Mouse (Mus musculus) limb, embryonic 10.5 days (tissue): ENCODE measurements around the gene Ppp1r14a. TPM values are rescaled to one million over a fixed set of nuclear protein-coding genes. Genes with fewer than 3 reads are reported as not detected.

Experiments used
- DNase-seq: peaks from one replicate; pipeline ENCODE4 v3.0.0-alpha.2; 2017; ENCODE audit warnings: low spot score
- H3K27ac ChIP-seq: fragments of 300-500 bp; sonication (generic); 2 replicates; pipeline ENCODE4 v1.5.1; 2016; ENCODE audit warnings: mild to moderate bottlenecking
- H3K27me3 ChIP-seq: fragments of 300-500 bp; sonication (generic); 2 replicates; pipeline ENCODE4 v1.6.1; 2016; ENCODE audit warnings: low read depth, mild to moderate bottlenecking; ENCODE audit not compliant: poor library complexity, severe bottlenecking
- H3K36me3 ChIP-seq: fragments of 300-500 bp; sonication (generic); 2 replicates; pipeline ENCODE4 v1.6.1; 2016; ENCODE audit warnings: mild to moderate bottlenecking, moderate library complexity
- H3K4me1 ChIP-seq: fragments of 300-500 bp; sonication (generic); 2 replicates; pipeline ENCODE4 v1.6.1; 2016
- H3K4me3 ChIP-seq: fragments of 300-500 bp; sonication (generic); 2 replicates; pipeline ENCODE4 v1.5.1; 2016; ENCODE audit warnings: mild to moderate bottlenecking, moderate library complexity
- H3K9me3 ChIP-seq: fragments of 300-500 bp; sonication (generic); replicated peaks from 2 replicates; pipeline ENCODE4 v1.6.1; 2016; ENCODE audit warnings: mild to moderate bottlenecking
- WGBS: fragments of 180-500 bp; shearing (Covaris S2); methylation state at CpG from one replicate; pipeline ENCODE4 v1.1.7; 2016; 5-methylcytosine and 5-hydroxymethylcytosine counted together
- polyA plus RNA-seq: library from polyadenylated mRNA; unstranded; fragments of >200 nt; fragmentation: Nextera tagmentation; extraction: Ambion mirVana; gene quantifications from 2 replicates; pipeline ENCODE4 v1.2.1, GENCODE M21; 2016

Ppp1r14a gene
- polyA plus RNA-seq, 1 experiment from 2014 or later: 5.4 TPM

DNA sequence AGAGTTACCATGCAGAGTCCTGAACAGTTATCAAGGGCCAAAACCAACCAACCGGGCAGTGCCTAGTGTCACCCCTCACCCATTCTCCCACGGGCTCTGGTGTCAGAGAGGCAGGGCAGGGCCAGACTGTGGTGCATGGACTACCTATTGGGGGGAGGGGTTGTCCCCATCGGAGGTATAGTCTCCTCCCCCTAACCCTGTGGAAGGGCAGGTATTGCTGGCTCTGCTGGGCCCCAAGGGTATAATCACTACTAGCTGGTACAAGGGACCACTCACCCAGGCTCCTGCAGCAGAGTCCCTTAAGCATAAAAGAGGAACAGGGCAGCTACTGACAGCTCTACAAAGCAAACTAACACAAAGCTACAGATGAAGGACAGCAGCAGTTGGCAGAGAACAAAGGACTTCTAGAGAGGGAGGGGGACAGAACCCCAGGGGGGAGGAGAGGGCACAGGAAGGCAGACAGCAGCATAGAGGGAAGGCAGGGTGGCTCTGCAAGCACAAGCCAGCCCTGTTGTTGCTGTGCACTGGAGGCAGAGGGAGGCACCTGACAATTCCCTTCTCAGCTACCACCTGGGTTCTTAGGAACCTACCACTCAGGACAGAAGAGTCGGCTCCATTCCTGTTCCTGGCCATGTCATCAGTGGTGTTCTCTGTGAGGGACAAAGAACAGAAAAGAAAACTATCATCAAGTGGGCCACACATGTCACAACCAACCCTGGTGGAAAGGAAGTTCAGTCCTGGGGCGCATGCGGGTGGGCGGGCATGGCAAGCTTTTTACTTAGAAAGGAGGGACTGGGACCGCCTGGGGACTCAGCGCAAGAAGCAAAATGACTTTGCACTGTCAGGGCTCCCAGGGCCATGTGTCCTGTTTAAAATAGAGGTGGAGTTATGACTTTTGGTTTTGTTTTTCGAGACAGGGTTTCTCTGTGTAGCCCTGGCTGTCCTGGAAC is 29.1 kb upstream of the Ppp1r14a start:
- H3K27me3 ChIP-seq: no peaks in the 10 kb centered on the region
- H3K9me3 ChIP-seq: no peaks in the 10 kb centered on the region
- peak overlapping the region; percentile 84 for H3K27ac ChIP-seq
- peak overlapping the region; percentile 33 for H3K4me3 ChIP-seq
- peak; percentile 48 for DNase-seq
- WGBS: 80% methylated on average over 10 of the region's 10 CpGs
- H3K36me3 ChIP-seq: 0 out of 2 replicates have a peak, but pooled peaks cover 5% of the 10 kb centered on the region
- H3K4me1 ChIP-seq: peaks cover 37% of the 10 kb centered on the region

DNA sequence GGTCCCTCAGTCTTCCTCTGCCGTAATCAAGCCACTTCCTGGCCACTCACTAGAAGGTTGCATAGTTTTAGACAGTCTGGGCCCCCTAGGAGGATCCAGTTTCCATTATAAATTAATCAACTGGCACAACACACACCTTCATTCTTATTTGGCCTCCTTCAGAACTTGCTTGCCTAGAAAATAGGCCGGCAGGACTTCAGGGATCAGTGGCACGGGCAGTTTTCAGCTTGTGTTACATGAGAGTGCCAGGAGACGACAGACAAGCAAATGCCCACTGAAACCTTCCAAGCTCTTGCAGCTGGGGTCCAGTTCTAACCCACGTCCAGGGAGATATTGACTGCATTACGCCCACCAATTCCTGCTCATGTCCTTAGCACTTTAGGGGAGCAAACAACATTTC is 27.0 kb upstream of the Ppp1r14a start:
- Histone ChIP-seq H3K27me3 (no peaks in the 10 kb centered on the region), H3K4me3 (no peak overlapping the region), H3K36me3 (0 out of 2 replicates have a peak, but pooled peaks cover 5% of the 10 kb centered on the region), H3K9me3 (no peaks in the 10 kb centered on the region), H3K27ac (no peak overlapping the region), H3K4me1 (peaks cover 44% of the 10 kb centered on the region)
- whole genome bisulfite sequencing: 75% methylated on average over 6 of the region's 6 CpGs
- no peak for DNase-seq

DNA sequence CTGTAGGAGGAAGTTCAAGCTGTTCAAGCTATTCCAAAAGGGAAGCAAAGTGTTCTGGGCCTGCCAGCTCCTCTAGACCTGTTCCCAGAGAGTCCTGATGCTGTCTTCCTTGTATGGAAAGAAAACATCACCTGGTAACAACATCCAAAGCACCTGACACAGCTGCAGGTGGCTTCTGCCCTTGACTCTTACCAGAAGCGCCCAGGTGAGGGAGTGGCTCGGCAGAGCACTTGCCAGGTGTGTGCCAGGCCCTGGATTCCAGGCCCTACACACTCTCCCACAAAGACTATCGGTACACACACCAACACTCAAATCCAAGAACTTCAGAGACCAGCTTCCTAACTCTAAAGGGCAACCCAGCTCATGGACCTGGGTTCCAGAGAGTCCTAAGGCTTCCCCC is 25.3 kb upstream of the Ppp1r14a start:
- no peaks in the 10 kb centered on the region for H3K9me3 ChIP-seq
- no peak overlapping the region for H3K4me3 ChIP-seq
- WGBS: 87% methylated on average over 3 of the region's 3 CpGs
- no peaks in the 10 kb centered on the region for H3K36me3 ChIP-seq
- H3K4me1 ChIP-seq: peaks cover 30% of the 10 kb centered on the region
- DNase-seq: no peak
- no peaks in the 10 kb centered on the region for H3K27me3 ChIP-seq
- H3K27ac ChIP-seq: no peak overlapping the region

DNA sequence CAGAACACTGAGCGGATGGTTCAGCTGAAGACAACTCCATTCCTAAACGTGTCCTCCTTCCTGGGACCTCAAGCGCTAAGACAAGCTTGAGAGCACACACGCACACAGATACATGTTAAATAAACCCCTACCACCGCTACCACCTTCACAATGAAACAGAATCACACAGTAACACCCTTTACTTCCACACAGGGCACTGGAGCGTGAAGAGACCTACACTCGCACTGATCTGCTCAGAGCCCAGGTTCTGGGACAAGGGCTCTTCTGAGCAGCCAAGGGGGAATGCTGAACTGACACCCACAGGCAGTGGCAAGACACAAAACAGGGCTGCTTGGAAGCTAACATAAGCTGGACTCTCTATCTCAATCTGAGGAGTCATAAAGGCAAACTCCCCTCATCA is 23.5 kb upstream of the Ppp1r14a start:
- H3K4me3 ChIP-seq: no peak overlapping the region
- no peaks in the 10 kb centered on the region for H3K36me3 ChIP-seq
- H3K27me3 ChIP-seq: no peaks in the 10 kb centered on the region
- no peak for DNase-seq
- H3K4me1 ChIP-seq: peaks cover 14% of the 10 kb centered on the region
- H3K9me3 ChIP-seq: no peaks in the 10 kb centered on the region
- 89% methylated on average over 7 of the region's 7 CpGs for WGBS
- 0 out of 2 replicates have a peak overlapping the region, but pooled peaks have one; percentile 25 for H3K27ac ChIP-seq

DNA sequence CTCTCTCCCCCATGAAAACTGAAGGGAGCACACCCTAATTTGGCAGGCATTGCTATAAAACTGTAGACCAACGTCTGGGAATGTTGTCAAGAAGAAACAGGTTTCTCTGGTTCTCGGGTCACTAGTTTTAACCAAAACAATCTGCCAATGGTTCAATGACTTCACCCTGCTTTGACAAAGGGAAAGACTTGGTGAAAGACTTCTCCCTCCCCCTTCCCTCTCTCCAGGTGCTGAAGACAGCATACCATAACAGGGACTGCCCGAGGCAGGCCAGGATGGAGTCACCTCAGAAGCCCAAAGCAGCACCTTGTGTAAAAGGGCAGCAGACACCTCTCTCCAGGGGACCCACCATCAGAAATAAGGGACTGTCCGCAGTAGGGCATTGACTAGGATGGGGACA is 22.2 kb upstream of the Ppp1r14a start:
- no peaks in the 10 kb centered on the region for H3K9me3 ChIP-seq
- H3K4me1 ChIP-seq: peaks cover 16% of the 10 kb centered on the region
- no peaks in the 10 kb centered on the region for H3K36me3 ChIP-seq
- no peaks in the 10 kb centered on the region for H3K27me3 ChIP-seq
- no peak overlapping the region for H3K4me3 ChIP-seq
- 68% methylated on average over 4 of the region's 4 CpGs for WGBS
- DNase-seq: no peak
- no peak overlapping the region for H3K27ac ChIP-seq

DNA sequence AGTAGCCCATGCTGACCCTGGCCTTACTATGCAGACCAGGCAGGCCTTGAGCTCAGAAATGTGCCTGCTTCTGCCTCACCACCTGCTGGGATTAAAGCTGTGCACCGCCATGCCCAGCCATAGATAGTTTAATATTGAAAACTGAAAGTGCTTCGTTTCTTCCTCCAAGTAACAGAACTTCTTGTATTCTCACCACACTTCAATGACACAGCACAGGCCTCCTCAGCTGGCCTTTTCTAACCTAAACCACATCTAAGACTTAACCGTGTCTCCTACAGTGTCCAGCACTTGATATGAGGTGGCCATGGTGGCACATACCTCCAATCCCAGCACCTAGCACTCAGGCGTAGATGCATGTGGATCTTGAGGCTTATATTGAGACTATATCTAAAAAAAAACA is 18.7 kb upstream of the Ppp1r14a start:
- WGBS: 94% methylated on average over 4 of the region's 4 CpGs
- Histone ChIP-seq H3K9me3 (no peaks in the 10 kb centered on the region), H3K4me1 (peaks cover 12% of the 10 kb centered on the region; the same call in 1 of the 2 replicates), H3K27ac (no peak overlapping the region), H3K36me3 (no peaks in the 10 kb centered on the region), H3K27me3 (no peaks in the 10 kb centered on the region), H3K4me3 (no peak overlapping the region)
- no peak for DNase-seq

DNA sequence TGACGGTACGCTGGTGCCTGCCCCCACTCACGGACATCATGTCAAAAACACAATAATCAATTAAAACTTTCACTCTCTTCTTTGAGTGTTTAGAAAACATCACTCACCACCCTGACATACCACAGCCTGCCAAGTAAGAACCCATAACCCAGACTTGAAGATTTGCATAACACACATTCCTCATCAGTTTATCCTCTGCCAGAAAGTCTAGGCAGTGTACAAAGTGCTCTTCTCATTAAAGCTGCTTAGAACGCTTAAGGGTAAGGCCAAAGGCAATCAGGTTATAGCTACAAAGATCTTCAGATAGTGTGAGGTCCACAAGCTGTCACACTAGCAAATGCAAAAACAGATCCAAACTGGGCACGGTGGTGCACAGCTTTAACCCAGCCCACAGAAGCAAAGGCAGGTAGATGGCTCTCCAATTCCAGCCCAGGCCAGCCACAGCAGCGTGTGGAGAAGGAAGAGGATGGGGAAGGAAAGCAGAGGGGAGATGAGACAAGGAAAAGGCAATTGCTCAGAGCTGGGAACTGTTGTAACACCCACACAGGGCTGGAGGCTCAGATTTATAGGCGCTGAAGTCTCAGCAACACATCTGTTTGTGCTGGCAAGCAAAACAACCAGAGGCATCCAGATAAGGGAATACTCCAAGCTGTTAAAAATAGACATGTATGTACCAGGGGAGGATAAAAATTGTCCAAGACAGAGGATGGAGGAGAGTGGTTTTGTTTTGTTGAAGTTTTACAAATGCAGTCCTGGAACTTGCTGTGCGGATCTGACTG is 17.2 kb upstream of the Ppp1r14a start:
- Histone ChIP-seq H3K27me3 (no peaks in the 10 kb centered on the region), H3K9me3 (no peaks in the 10 kb centered on the region), H3K4me3 (no peak overlapping the region), H3K4me1 (peaks cover 16% of the 10 kb centered on the region), H3K36me3 (no peaks in the 10 kb centered on the region), H3K27ac (no peak overlapping the region)
- WGBS: 72% methylated on average over 8 of the region's 8 CpGs
- no peak for DNase-seq

DNA sequence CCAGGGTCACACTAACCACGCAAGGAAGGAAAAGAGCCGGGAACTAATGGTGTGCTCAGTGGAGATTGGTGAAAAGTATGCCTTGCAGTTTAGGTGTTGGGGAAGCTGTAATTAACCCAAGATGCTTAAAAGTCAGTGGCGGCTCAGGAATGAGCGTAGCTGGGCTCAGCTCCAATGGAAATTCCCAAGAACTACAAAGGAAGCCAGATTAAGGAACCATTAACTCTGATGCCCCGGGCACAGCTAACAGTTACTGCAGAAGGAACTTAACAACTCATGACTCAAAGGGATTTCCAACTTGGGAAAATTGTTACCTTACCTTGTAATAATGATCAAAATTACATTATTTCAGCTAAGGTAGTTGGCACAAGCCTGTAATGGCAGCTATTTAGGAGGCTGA is 12.4 kb upstream of the Ppp1r14a start:
- H3K36me3 ChIP-seq: no peaks in the 10 kb centered on the region
- H3K27ac ChIP-seq: peak overlapping the region; percentile 21; the same call in 1 of the 2 replicates
- no peak overlapping the region for H3K4me3 ChIP-seq
- peaks cover 34% of the 10 kb centered on the region for H3K4me1 ChIP-seq
- DNase-seq: no peak
- H3K27me3 ChIP-seq: peaks cover 27% of the 10 kb centered on the region
- WGBS: 31% methylated on average over 5 of the region's 5 CpGs
- H3K9me3 ChIP-seq: no peaks in the 10 kb centered on the region

DNA sequence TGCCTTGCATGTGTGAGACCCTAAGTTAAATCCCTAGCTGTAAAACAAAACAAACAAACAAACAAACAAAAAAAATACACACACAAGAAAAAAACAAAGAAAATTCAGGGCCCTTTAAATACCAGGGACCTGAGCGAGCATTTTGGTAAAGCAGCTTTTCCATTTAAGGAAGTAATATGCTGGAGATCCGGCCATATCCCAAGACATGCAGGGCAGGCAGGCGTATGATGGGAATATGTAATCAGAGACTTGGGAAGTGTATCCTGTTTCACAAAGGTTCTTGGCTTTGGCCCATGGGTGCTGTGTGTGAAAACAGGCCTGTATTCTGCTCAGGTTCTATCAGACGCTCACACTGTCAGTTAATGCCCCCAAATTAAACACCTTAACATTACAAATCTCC is 11.6 kb upstream of the Ppp1r14a start:
- no peaks in the 10 kb centered on the region for H3K9me3 ChIP-seq
- WGBS: 87% methylated on average over 4 of the region's 4 CpGs

DNA sequence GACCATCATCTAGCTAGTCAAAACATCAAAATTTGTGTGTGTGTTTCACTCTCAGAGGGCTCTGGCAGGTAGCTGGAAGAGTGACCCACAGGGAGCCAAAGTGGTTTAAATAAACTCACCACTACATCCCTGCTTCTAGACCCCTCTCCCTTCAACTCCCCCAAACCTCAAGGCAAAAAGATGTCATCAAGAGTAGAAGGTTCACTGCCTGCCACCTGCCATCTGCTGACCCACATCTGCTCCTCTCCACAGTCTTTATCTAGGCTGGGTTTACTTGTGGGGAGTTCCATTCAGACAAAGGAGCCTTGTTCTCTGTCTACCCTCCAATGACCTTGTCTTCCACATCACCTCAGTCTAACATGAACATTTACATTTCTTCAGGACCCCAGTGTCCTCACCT is 9.8 kb upstream of the Ppp1r14a start:
- no peak for DNase-seq
- Histone ChIP-seq H3K4me1 (peaks cover 43% of the 10 kb centered on the region), H3K27ac (peak overlapping the region; percentile 17; the same call in 1 of the 2 replicates), H3K27me3 (peaks cover 44% of the 10 kb centered on the region), H3K4me3 (no peak overlapping the region), H3K36me3 (no peaks in the 10 kb centered on the region), H3K9me3 (no peaks in the 10 kb centered on the region)

More for the DNA sequence above, 11.6 kb upstream of the Ppp1r14a start:
- Histone ChIP-seq H3K36me3 (no peaks in the 10 kb centered on the region), H3K4me3 (no peak overlapping the region), H3K4me1 (peaks cover 42% of the 10 kb centered on the region), H3K27ac (no peak overlapping the region), H3K27me3 (peaks cover 35% of the 10 kb centered on the region)
- no peak for DNase-seq

DNA sequence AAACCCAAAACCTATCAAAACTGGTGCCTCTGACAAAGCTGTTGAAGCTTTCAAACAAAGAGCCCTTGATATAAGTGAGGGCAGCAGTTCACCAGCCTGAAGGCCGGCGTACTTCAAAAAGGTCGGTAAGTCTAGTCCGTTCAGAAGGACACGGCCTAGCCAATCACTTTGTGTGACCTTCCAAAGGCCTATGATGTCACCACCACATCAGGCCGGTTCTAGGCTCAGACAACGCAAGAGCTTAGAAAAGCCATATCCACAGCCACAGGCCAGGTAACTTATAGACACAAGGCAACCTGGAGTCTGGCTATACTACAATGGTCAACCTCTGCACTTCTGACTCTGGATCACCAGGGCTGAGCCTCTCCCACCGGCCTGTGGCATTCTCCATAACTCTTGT is 9.2 kb upstream of the Ppp1r14a start:
- no peak for DNase-seq
- Histone ChIP-seq H3K4me3 (0 out of 2 replicates have a peak overlapping the region, but pooled peaks have one; percentile 61), H3K9me3 (no peaks in the 10 kb centered on the region), H3K4me1 (peaks cover 43% of the 10 kb centered on the region), H3K36me3 (no peaks in the 10 kb centered on the region), H3K27ac (0 out of 2 replicates have a peak overlapping the region, but pooled peaks have one; percentile 82), H3K27me3 (peaks cover 49% of the 10 kb centered on the region)
- WGBS: 72% methylated on average over 8 of the region's 8 CpGs

DNA sequence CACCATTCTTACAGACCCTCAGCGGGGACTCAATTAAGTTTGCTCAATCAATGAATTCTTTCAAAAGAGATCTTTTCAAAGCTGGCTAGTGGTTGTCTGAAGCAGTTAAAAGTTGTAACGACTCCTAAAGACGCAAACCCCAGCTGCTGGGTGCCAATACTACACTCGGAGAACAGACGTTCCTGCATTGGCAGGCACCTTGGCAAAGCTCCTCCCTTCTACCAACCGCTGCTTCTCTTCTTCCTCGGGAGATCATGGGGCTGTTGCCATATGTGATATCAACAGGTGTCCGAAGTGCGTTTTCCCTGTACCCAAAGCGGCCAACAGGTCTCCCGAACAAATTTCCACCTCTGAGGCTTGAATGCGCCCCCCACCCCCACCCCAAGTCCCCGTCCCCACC is 8.3 kb upstream of the Ppp1r14a start:
- peaks cover 43% of the 10 kb centered on the region for H3K4me1 ChIP-seq
- no peak for DNase-seq
- H3K36me3 ChIP-seq: no peaks in the 10 kb centered on the region
- peaks cover 54% of the 10 kb centered on the region for H3K27me3 ChIP-seq
- WGBS: 15% methylated on average over 13 of the region's 13 CpGs
- H3K4me3 ChIP-seq: peak overlapping the region; percentile 61
- H3K9me3 ChIP-seq: no peaks in the 10 kb centered on the region
- H3K27ac ChIP-seq: peak overlapping the region; percentile 82
